Mouse (Mus musculus): Measurements from ENCODE around the gene Pde4b.

Pde4b gene

GRCm38 (mm10) chr4:102574666-102575254, 487.4 kb downstream of the Pde4b start:
- DNase-seq (ENCODE audit: low spot score), result no peak

- no peak for DNase-seq (ENCODE audit: low spot score)
These were observed 488.8 kb downstream of the Pde4b start for GRCm38 (mm10) chr4:102576109-102576508.

DNA sequence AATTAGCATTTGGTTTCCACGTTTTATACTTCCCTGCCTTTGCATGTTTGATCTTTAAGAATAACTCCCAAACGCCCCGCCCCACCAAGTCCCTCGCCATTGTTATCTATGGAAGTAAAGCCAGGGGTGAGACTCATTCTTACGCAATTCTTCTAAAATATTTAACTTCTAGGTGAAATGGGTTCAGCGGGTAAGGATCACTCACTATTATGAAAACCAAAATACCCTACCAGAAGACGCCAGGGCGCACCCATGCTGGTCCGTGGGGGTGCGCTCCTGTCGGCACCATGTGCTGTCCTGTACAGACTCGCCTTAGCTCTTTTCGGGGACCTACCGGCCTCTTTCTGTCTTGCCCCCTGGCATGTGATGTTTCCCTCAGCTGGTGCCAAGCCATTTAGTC, 490.3 kb downstream of the Pde4b start:
- no peak for DNase-seq (ENCODE audit: low spot score)

GRCm38 (mm10) chr4:102579051-102579450, 491.7 kb downstream of the Pde4b start:
- no peak for DNase-seq (ENCODE audit: low spot score)

- DNase-seq (ENCODE audit: low spot score), result no peak
These were observed 492.4 kb downstream of the Pde4b start for GRCm38 (mm10) chr4:102579746-102580145.

DNA sequence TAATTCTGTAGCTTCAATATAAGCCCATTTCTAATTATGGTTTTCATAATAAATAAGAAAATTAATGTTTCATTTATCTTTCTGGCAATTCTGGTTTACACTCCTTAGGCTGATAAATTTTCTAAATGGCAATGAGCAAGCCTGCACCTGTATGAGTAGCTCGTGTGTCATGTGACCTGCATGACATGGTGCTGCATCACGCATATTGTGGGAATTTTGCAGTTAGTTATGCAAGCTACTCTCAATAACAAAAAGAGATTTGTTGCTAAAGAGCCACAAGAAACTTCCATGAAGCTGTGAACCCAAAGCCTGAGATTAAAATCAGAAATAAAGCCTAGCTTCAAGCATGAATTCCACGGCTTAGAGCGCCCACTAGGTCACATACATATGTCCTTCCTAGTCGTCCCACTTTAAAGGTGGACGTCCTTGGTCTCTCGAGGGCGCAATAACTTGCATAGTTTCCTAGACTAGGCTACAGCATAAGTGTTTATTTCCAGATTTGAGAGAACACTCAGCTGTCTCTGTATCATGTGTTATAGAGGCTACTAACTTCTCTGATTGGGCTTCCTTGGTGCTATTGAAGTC, 494.9 kb downstream of the Pde4b start:
- DNase-seq (ENCODE audit: low spot score), result no peak

GRCm38 (mm10) chr4:102582963-102583362, 495.6 kb downstream of the Pde4b start:
- DNase-seq (ENCODE audit: low spot score), result no peak

DNA sequence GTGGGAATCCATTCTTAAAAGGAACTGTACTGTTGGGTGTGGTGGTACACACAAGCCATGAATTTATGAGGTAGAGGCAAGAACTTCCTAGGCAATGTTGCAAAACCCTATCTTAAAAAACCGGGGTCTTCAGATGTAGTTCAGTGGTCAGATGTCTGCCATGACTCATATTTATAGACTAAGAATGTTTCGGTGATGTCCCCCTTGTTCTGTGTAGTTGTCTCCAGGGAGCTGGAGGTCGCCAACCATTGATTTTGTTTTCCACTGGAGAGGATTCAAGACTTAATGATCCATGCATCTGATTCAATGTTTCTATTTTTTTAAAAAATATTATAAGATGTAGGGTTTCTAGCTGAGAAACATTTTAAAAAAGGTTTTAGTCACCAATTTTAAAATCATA, 496.1 kb downstream of the Pde4b start:
- no peak for DNase-seq (ENCODE audit: low spot score)

GRCm38 (mm10) chr4:102584601-102585265, 497.4 kb downstream of the Pde4b start:
- DNase-seq (ENCODE audit: low spot score), result no peak

DNA sequence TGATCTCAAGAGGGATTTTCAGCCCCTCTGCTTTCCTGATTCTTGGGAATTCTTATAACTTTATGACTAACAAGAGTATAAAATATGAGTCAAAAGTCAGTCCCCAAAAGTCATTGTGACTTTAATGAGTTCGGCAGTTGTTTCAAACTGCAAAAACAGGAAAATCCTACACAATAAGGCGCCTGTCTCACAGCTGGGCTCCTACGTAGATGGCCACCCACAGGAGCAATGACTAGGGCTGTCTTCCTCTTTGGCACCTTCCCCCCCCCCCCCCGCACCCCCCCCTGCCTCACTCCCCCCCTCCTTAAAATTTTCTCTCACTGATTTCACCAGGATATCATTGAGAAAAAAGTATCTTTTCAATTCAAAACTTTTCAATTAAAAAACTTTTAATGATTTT, 498.2 kb downstream of the Pde4b start:
- DNase-seq (ENCODE audit: low spot score), result no peak

GRCm38 (mm10) chr4:102586787-102587186, 499.4 kb downstream of the Pde4b start:
- DNase-seq (ENCODE audit: low spot score), result no peak

GRCm38 (mm10) chr4:102588668-102589455, 501.5 kb downstream of the Pde4b start:
- DNase-seq (ENCODE audit: low spot score), result peak; percentile 15

GRCm38 (mm10) chr4:102589537-102590031, 502.2 kb downstream of the Pde4b start:
- peak; percentile 16 for DNase-seq (ENCODE audit: low spot score)

- DNase-seq (ENCODE audit: low spot score), result no peak
These were observed 504.5 kb downstream of the Pde4b start for GRCm38 (mm10) chr4:102591798-102592197.

DNA sequence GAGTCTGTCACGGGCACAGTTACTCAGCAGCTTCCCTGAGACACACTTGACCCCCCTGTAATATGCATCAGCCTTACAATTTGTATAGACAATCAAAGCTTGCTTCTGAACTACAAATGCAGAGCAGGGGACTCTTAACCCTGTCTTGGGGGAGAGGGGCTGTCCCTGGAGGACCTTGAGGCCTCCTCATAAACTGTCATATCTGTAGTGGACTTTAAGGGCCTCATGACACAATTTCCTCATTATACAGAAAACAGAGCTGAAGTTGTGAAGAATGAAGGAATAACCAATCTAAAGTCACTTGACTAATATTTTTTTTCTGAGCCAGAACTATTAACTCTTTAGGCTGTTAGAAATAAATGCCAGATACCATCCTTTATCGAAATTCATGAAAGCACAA, 505.2 kb downstream of the Pde4b start:
- no peak for DNase-seq (ENCODE audit: low spot score)

DNA sequence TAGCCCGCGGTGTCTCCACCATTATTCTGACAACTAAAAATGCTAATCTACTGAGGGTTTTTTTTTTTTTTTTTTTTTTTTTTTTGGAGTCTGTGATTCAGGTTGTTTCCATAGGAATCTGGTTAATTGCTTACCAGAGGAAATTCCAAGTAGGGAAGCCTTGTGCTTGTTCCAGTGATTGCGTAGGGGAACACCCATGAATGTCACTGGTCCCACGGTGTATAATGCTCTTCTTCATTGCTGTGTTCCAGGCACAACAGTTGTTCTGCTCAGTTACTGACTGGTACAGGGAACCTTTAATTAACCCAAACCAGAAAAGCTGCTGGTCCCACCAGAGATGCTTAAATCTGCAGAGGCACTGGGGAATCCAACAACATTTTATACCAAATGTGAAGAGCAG, 506.3 kb downstream of the Pde4b start:
- DNase-seq (ENCODE audit: low spot score), result no peak

GRCm38 (mm10) chr4:102594506-102594905, 507.2 kb downstream of the Pde4b start:
- DNase-seq (ENCODE audit: low spot score), result no peak

DNA sequence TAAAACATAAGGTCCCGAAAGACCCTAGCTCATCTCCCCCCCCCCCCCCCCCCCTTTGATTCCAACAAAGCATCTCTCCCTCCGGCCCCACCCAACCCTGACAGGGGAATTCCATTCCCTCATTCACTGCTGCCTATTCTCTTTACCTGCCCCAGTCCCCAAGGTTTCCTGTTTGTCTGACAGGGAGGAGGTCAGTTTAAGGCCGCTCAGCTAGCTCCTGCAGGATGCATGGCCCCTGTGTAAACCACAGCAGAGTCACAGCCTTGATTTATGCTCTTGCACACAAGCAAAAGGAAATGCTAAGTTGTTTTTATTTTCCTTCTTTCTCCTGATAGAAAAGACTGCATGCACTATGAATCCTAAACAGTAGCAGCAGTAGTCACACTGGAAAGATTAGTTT, 516.6 kb downstream of the Pde4b start:
- no peak for DNase-seq (ENCODE audit: low spot score)

GRCm38 (mm10) chr4:102605231-102605630, 517.9 kb downstream of the Pde4b start:
- no peak for DNase-seq (ENCODE audit: low spot score)

GRCm38 (mm10) chr4:102605722-102606341, 518.5 kb downstream of the Pde4b start:
- DNase-seq (ENCODE audit: low spot score), result no peak

DNA sequence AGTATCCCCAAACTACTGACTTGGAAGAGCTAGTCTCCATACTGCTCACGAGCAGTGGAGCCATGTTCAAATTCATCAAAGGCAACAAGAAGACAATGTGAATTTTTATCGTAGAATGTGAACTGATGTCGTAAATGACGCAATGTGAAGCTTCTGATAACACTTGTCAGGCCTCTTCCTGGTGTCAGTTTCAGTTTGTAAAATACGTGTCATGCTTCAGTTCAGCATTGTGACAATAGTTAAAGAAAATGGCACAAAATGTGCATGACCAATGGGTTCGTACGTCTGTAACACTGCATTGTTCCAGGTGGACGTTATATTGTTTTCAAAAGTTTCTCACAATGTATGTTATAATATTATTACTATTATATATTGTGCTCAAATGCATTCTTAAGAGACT, 519.5 kb downstream of the Pde4b start:
- no peak for DNase-seq (ENCODE audit: low spot score)

- no peak for DNase-seq (ENCODE audit: low spot score)
These were observed 520.5 kb downstream of the Pde4b start for GRCm38 (mm10) chr4:102607744-102608416.
